ENCODE assay signal across 10 mouse cellular contexts in genomic region chr4:116672785-116673184, GRCm38 (mm10). TPM values are rescaled to one million over a fixed set of nuclear protein-coding genes. Genes with fewer than 3 reads are reported as not detected.
DNase-seq lines count a peak whose midpoint lies in the region; ATAC-seq lines count a peak whose summit lies in the region.
"Had no signal": no experiment of that assay in that cellular context is flagged by ENCODE, and none has a peak within 500 bp of the region (broad histone marks: within the 10 kb centered on the region; RNA-seq: fewer than 3 reads in every experiment).

No protein-coding gene starts in this region.

- intact Hi-C loops in heart, postnatal 14 days (cut with DNase I): no loop called here

- no peaks in the 10 kb centered on the region for H3K9me3 ChIP-seq in heart, embryonic 12.5 days (replicated peaks)
- no peaks in the 10 kb centered on the region for H3K9me3 ChIP-seq in forebrain, embryonic 16.5 days (ENCODE audit: control insufficient read depth, low read length)

- DNase-seq in heart, postnatal 14 days: peak; percentile 23 to 30
- peak; percentile 72 for DNase-seq in adrenal gland, postnatal 25 days
- peak; percentile 82 for DNase-seq in large intestine, adult 2 months (ENCODE audit: low read depth, low spot score)
- no peak for DNase-seq in thymus, postnatal 0 days (ENCODE audit: low spot score)
- no peak for DNase-seq in layer of hippocampus, adult 8-10 months (ENCODE audit: low spot score in 2 of 2)
- DNase-seq: cerebellum, adult 11-12 months had no signal

- no peaks in the 10 kb centered on the region for H3K4me1 ChIP-seq in heart, embryonic 12.5 days (replicated peaks)
- H3K4me1 ChIP-seq in forebrain, embryonic 16.5 days (replicated peaks; ENCODE audit: control insufficient read depth, insufficient read depth, low read length): no peaks in the 10 kb centered on the region

- no peak overlapping the region for H3K27ac ChIP-seq in heart, embryonic 12.5 days (ENCODE audit: poor library complexity, severe bottlenecking)
- H3K27ac ChIP-seq in forebrain, embryonic 16.5 days (ENCODE audit: low read length): no peak overlapping the region

- 47% methylated on average over 2 of the region's 2 CpGs for WGBS in heart, embryonic 12.5 days
- WGBS in large intestine, adult 2 months: 26% methylated on average over 2 of the region's 2 CpGs
- 83% methylated on average over 2 of the region's 2 CpGs for WGBS in forebrain, embryonic 16.5 days

- H3K27me3 ChIP-seq in heart, embryonic 12.5 days (replicated peaks): no peaks in the 10 kb centered on the region
- no peaks in the 10 kb centered on the region for H3K27me3 ChIP-seq in forebrain, embryonic 16.5 days (replicated peaks; ENCODE audit: control insufficient read depth, insufficient read depth, low read length)
- H3K27me3 ChIP-seq: CH12.LX had no signal

- no peaks in the 10 kb centered on the region for H3K36me3 ChIP-seq in heart, embryonic 12.5 days
- H3K36me3 ChIP-seq in forebrain, embryonic 16.5 days (ENCODE audit: control insufficient read depth, insufficient read depth): no peaks in the 10 kb centered on the region

- H3K4me3 ChIP-seq in heart, embryonic 12.5 days: no peak overlapping the region
- H3K4me3 ChIP-seq in forebrain, embryonic 16.5 days (replicated peaks; ENCODE audit: low read length): no peak overlapping the region

- no peak overlapping the region for H3K4me2 ChIP-seq in heart, embryonic 12.5 days
- no peak overlapping the region for H3K4me2 ChIP-seq in forebrain, embryonic 16.5 days (ENCODE audit: low read length)

- ATAC-seq in heart, embryonic 12.5 days (ENCODE audit: insufficient number of reproducible peaks, low FRiP score): no peak
- peak; percentile 88 for ATAC-seq in megakaryocyte progenitor cell, adult 5-6 weeks (replicated peaks; ENCODE audit: poor library complexity)
- no peak for ATAC-seq in forebrain, embryonic 16.5 days

- H3K9ac ChIP-seq in heart, embryonic 12.5 days: no peak overlapping the region
- H3K9ac ChIP-seq in forebrain, embryonic 16.5 days (replicated peaks; ENCODE audit: low read depth, low read length): no peak overlapping the region

RNA-seq across cellular contexts. Expression of gene Prdx1, which starts 12.6 kb away (rescaled TPM):
- total RNA-seq in heart, postnatal 14 days (2021): 100 to 1,000 TPM; 392 to 403 TPM
- 963 and 983 TPM in 2 replicates for polyA plus RNA-seq in heart, embryonic 12.5 days (2016; fragmentation: Nextera tagmentation; extraction: Ambion mirVana)
- total RNA-seq in adrenal gland, postnatal 25 days (2021): 777 and 778 TPM in 2 replicates
- polyA plus RNA-seq in large intestine, adult 2 months (2012; rRNA removed): 346 and 395 TPM in 2 replicates
- 400 and 435 TPM in 2 replicates for total RNA-seq in megakaryocyte progenitor cell, adult 5-6 weeks (2015)
- 254 and 304 TPM in 2 replicates for total RNA-seq in megakaryocyte progenitor cell, adult 5-6 weeks (2017)
- 455 and 488 TPM in 2 replicates for polyA plus RNA-seq in forebrain, embryonic 16.5 days (2015; fragmentation: Nextera tagmentation; extraction: Ambion mirVana)
- polyA plus RNA-seq in thymus, postnatal 0 days (2015; fragmentation: Nextera tagmentation; extraction: Ambion mirVana): 1,118 and 1,206 TPM in 2 replicates
- 100 to 1,000 TPM; 181 to 205 (median 195) TPM for total RNA-seq in layer of hippocampus, adult 8-10 months (2022)

RNA-seq across cellular contexts. Expression of gene Akr1a1, which starts 21.3 kb away (rescaled TPM):
- total RNA-seq in heart, postnatal 14 days (2021): 100 to 1,000 TPM; 315 to 333 TPM
- polyA plus RNA-seq in heart, embryonic 12.5 days (2016; fragmentation: Nextera tagmentation; extraction: Ambion mirVana): 550 and 559 TPM in 2 replicates
- total RNA-seq in adrenal gland, postnatal 25 days (2021): 817 and 927 TPM in 2 replicates
- polyA plus RNA-seq in large intestine, adult 2 months (2012; rRNA removed): 937 and 1,000 TPM in 2 replicates
- 370 and 377 TPM in 2 replicates for total RNA-seq in megakaryocyte progenitor cell, adult 5-6 weeks (2015)
- 591 and 829 TPM in 2 replicates for total RNA-seq in megakaryocyte progenitor cell, adult 5-6 weeks (2017)
- polyA plus RNA-seq in forebrain, embryonic 16.5 days (2015; fragmentation: Nextera tagmentation; extraction: Ambion mirVana): 794 and 796 TPM in 2 replicates
- polyA plus RNA-seq in thymus, postnatal 0 days (2015; fragmentation: Nextera tagmentation; extraction: Ambion mirVana): 624 and 637 TPM in 2 replicates
- 100 to 1,000 TPM; 403 to 423 (median 409) TPM for total RNA-seq in layer of hippocampus, adult 8-10 months (2022)

RNA-seq across cellular contexts. Expression of gene Mmachc, which starts 35.4 kb away (rescaled TPM):
- 10 to 100 TPM; 39.9 to 42.3 TPM for total RNA-seq in heart, postnatal 14 days (2021)
- polyA plus RNA-seq in heart, embryonic 12.5 days (2016; fragmentation: Nextera tagmentation; extraction: Ambion mirVana): 31.8 and 34.5 TPM in 2 replicates
- 29.4 and 32.0 TPM in 2 replicates for total RNA-seq in adrenal gland, postnatal 25 days (2021)
- polyA plus RNA-seq in large intestine, adult 2 months (2012; rRNA removed): 9.1 and 9.3 TPM in 2 replicates
- total RNA-seq in megakaryocyte progenitor cell, adult 5-6 weeks (2015): 36.9 and 44.9 TPM in 2 replicates
- total RNA-seq in megakaryocyte progenitor cell, adult 5-6 weeks (2017): 19.8 and 23.0 TPM in 2 replicates
- 24.9 and 27.8 TPM in 2 replicates for polyA plus RNA-seq in forebrain, embryonic 16.5 days (2015; fragmentation: Nextera tagmentation; extraction: Ambion mirVana)
- polyA plus RNA-seq in thymus, postnatal 0 days (2015; fragmentation: Nextera tagmentation; extraction: Ambion mirVana): 12.0 and 13.6 TPM in 2 replicates
- 10 to 100 TPM; 15.4 to 20.4 (median 17.5) TPM for total RNA-seq in layer of hippocampus, adult 8-10 months (2022)

RNA-seq across cellular contexts. Expression of gene Ccdc163, which starts 35.5 kb away (rescaled TPM):
- total RNA-seq in heart, postnatal 14 days (2021): 1 to 10 TPM; 6.8 to 9.3 TPM
- 15.9 and 17.5 TPM in 2 replicates for polyA plus RNA-seq in heart, embryonic 12.5 days (2016; fragmentation: Nextera tagmentation; extraction: Ambion mirVana)
- total RNA-seq in adrenal gland, postnatal 25 days (2021): 21.1 and 31.9 TPM in 2 replicates
- polyA plus RNA-seq in large intestine, adult 2 months (2012; rRNA removed): 19.4 and 23.9 TPM in 2 replicates
- 35.5 and 56.1 TPM in 2 replicates for total RNA-seq in megakaryocyte progenitor cell, adult 5-6 weeks (2015)
- total RNA-seq in megakaryocyte progenitor cell, adult 5-6 weeks (2017): 12.0 and 17.6 TPM in 2 replicates
- polyA plus RNA-seq in forebrain, embryonic 16.5 days (2015; fragmentation: Nextera tagmentation; extraction: Ambion mirVana): 14.1 and 14.8 TPM in 2 replicates
- 21.5 and 23.7 TPM in 2 replicates for polyA plus RNA-seq in thymus, postnatal 0 days (2015; fragmentation: Nextera tagmentation; extraction: Ambion mirVana)
- 1 to 10 TPM; 4.9 to 8.9 (median 6.2) TPM for total RNA-seq in layer of hippocampus, adult 8-10 months (2022)

RNA-seq across cellular contexts. Expression of gene Nasp, which starts 45.0 kb away (rescaled TPM):
- 10 to 100 TPM; 30.3 to 34.8 TPM for total RNA-seq in heart, postnatal 14 days (2021)
- 116 and 121 TPM in 2 replicates for polyA plus RNA-seq in heart, embryonic 12.5 days (2016; fragmentation: Nextera tagmentation; extraction: Ambion mirVana)
- 30.9 and 37.1 TPM in 2 replicates for total RNA-seq in adrenal gland, postnatal 25 days (2021)
- 5.4 and 6.0 TPM in 2 replicates for polyA plus RNA-seq in large intestine, adult 2 months (2012; rRNA removed)
- 179 and 194 TPM in 2 replicates for total RNA-seq in megakaryocyte progenitor cell, adult 5-6 weeks (2015)
- 414 and 474 TPM in 2 replicates for total RNA-seq in megakaryocyte progenitor cell, adult 5-6 weeks (2017)
- 127 and 131 TPM in 2 replicates for polyA plus RNA-seq in forebrain, embryonic 16.5 days (2015; fragmentation: Nextera tagmentation; extraction: Ambion mirVana)
- polyA plus RNA-seq in thymus, postnatal 0 days (2015; fragmentation: Nextera tagmentation; extraction: Ambion mirVana): 110 and 118 TPM in 2 replicates
- total RNA-seq in layer of hippocampus, adult 8-10 months (2022): 10 to 100 TPM; 21.4 to 36.0 (median 28.5) TPM

Comparison
In these comparisons a context has a peak if more than half of its experiments do, and no peak if none do; other contexts are left out.
1. DNase-seq: peak in heart, postnatal 14 days (2 of 2), adrenal gland, postnatal 25 days (single experiment) and large intestine, adult 2 months (single experiment); none in thymus, postnatal 0 days (single experiment) and layer of hippocampus, adult 8-10 months (0 of 2).